Mouse (Mus musculus) small intestine, adult 10 weeks (tissue): ENCODE measurements around the gene Gdf9. TPM values are rescaled to one million over a fixed set of nuclear protein-coding genes. Genes with fewer than 3 reads are reported as not detected.

ENCODE experiments used
- polyA plus RNA-seq: library from polyadenylated mRNA; stranded (reverse); fragments of 350-450 nt; fragmentation: Illumina TruSeq; extraction: RNeasy Lipid Tissue Mini Kit (QIAGEN cat#74804); gene quantifications from one replicate; pipeline ENCODE4 v1.2.3, GENCODE M21; 2014; ENCODE audit warnings: low replicate concordance

Gene Gdf9
- not detected for polyA plus RNA-seq

DNA sequence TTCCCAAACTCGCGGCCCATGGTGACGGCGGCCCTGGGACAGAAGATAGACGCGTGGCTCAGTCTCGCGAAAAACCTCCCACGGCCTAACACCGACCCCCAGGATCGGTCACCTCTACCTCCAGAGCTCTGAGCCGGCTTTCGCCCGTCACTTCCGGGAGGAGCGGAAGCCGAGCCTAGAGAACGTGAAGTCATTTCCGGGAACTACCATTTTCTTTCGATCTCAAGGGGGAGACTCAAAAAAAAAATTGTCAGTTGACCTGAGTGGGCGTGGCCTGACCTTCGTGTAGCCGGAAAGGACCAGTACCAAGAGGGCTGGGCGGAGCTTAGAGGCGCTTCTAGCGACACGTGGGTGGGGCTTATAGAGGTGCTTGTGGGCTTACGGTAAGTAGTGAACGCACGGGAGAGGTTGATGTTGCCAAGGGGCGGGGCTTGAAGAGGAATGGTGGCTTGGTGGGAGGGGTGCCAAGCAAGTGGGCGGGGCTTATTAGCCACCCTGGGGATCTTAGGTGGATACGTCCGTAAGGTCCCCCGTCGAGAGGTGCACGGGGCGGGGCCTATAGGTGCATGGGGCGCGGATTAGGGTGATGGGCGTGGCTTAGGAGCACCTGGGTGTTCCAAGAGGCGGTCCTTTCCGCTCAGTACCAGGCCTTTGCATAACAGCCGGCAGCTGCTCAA lies at the start of gene Gdf9, which contains the start of gene Uqcrq:
Gene Gdf9, plus strand, starts transcription at position 354 of the 677 bp plus-strand sequence.
Gene Uqcrq, minus strand, starts transcription at position 162 of the 677 bp plus-strand sequence.

DNA sequence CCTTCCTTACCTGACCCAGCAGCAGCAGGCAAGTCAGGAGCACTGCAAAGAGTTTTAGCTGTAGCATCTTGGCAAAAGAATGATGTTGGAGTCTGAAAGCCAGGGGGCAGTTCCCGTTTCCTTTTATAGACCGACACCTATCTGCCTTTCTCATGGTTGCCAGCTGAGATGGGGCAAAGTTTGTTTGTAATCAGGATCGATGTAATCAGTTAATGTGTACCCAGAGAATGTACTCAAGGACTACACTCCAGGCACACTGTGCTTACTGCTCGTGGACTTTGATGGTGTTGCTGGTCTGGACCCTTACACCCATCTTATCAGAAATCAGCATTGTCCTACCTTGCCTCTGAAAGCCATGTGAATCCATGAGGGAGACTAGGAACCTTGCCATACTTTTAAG lies 7.8 kb upstream of the Gdf9 start, which contains the start of gene Leap2:
Gene Leap2, minus strand, starts transcription at position 135 of the 400 bp plus-strand sequence.

DNA sequence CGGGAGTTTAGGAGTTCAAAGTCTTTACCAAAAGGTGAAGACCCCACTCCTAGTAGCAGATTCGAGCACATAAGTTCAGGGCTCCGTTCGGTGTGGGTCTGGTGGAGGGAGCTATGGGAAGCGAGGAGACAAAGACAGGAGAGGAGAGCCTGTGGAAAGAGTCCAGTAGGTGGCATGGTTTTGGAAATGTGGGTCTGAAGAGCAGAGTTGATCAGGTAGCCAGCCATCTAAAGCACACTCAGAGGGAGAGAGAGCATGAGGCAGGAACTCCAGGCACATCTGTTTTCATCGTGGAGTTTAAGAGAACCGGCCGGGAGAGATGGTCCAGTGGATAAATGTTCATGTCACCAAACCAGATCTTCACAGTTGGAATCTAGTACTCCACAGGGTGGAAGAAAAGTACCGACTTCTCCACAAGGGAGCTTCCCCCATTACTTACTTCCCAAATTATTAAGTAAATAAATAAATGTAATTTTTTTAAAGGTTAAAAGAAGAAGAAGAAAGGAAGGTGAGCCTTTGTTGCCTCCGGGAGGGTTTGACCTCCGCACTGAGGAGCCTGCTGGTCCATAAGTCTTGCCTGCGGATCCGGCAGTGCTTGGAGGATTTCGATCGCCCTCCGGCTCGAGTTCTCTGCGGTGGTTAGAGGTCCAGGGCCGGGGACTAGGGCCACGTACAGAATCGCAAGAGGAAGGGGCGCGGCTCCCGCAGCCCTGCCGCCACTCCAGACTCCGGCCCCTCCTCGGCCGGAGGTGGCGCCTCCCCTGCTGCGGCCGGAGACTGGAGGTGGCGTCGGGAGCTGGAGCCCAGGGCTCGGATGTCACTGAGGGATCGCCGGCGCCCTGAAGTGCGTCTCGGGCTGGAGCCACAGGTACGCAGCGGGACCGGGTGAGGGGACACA lies 25.9 kb downstream of the Gdf9 start, which contains the start of the genes Gm10447 and Shroom1:
Gene Gm10447, minus strand, starts transcription at position 637 of the 898 bp plus-strand sequence.
Gene Shroom1, plus strand, starts transcription at position 732 of the 898 bp plus-strand sequence.

DNA sequence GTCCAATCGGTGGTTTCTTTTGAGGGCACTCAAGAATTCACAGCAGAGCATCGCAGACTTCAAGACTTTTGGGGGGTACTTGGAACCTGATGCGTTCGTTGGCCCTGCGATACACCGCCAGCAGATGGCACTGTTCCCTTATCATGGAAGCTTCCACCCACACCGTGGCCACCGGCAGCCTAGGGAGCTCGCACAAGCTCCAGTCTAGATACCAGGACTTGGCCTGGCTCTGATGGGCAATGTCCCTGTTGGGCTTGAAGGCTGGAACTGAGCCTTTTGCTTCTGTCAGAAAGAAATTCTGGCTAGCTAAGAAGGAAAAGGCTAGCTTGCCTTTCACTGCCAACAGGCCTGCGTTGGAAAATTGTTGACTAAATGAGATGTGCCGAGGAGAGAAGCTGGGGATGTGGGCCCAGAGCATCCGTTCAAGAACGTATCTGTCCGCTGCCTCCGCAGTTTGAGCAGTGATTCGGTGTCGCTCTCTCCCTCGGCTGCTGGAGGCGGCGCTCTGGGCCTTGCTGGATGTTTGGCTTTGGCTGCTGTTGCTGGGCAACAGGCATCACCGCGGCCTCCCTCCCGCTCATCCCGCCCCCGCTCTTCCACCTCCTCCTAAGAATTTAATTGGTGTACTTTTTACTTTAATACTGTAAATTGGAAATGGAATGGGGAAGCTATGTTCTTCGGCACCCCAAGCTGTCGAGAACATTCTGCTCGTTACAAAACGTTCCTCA lies 39.3 kb downstream of the Gdf9 start, which contains the start of gene Gm9837:
Gene Gm9837, minus strand, starts transcription at position 512 of the 728 bp plus-strand sequence.

DNA sequence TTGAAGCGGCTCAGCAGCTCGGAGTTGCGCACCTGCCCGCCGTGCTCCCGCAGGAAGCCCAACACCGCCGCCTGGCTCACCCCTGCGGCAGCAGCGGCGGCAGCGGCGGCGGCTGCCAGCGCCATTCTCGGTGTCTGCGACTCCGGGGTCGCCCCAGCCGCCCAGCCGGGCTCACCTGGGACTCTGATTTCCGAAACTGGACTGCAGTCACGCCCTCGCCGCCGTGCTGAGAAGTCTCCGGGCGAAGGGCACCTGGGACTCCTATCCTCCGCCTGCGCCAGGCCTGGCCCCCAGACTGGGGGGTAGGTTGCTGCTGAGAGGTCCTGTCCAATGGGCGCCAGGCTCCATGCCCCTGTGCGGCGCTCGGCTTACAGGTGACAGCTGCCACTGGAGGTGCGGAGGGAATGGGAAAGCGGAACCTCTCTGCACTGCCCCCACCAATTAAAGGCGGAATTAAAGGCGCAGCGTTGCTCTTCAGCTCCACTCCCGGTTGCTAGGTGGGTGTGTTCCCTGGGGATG lies 49.0 kb downstream of the Gdf9 start, which contains the start of the genes Gm9945 and Sowaha:
Gene Gm9945, plus strand, starts transcription at position 384 of the 519 bp plus-strand sequence.
Gene Sowaha, minus strand, starts transcription at position 492 of the 519 bp plus-strand sequence.

Other genes starting within 250 kb of the Gdf9 start
- 506 TPM for gene Hspa4, start 130.6 kb upstream of the Gdf9 start, polyA plus RNA-seq
- gene Zcchc10, start 106.3 kb upstream of the Gdf9 start, polyA plus RNA-seq, result 19.8 TPM
- gene Aff4, start 80.2 kb upstream of the Gdf9 start, polyA plus RNA-seq, result 123 TPM
- gene Leap2, start 7.9 kb upstream of the Gdf9 start, polyA plus RNA-seq, result 235 TPM
- 14.6 TPM for gene Uqcrq, start 192 bp upstream of the Gdf9 start, polyA plus RNA-seq
- not detected for gene Gm10447, start 26.1 kb downstream of the Gdf9 start, polyA plus RNA-seq
- 0.19 TPM for gene Shroom1, start 26.2 kb downstream of the Gdf9 start, polyA plus RNA-seq
- gene Gm9837, start 39.5 kb downstream of the Gdf9 start, polyA plus RNA-seq, result not detected
- not detected for gene Gm9945, start 49.1 kb downstream of the Gdf9 start, polyA plus RNA-seq
- gene Sowaha, start 49.3 kb downstream of the Gdf9 start, polyA plus RNA-seq, result 22.2 TPM
- 5.9 TPM for gene Sept8, start 88.2 kb downstream of the Gdf9 start, polyA plus RNA-seq
- gene Kif3a, start 136.4 kb downstream of the Gdf9 start, polyA plus RNA-seq, result 3.8 TPM
- not detected for gene Il4, start 187.6 kb downstream of the Gdf9 start, polyA plus RNA-seq
- gene Il13, start 203.7 kb downstream of the Gdf9 start, polyA plus RNA-seq, result not detected